Mouse (Mus musculus) ES-CJ7 (cell line): ENCODE measurements around the gene Abcc12.

Source experiments
- DNase-seq: peaks from one replicate; pipeline ENCODE4 v3.0.0; 2011; ENCODE audit warnings: low read depth, low spot score

Gene Abcc12

GRCm38 (mm10) chr8:86512886-86513285, 67.6 kb downstream of the Abcc12 start:
- DNase-seq, result peak; percentile 23

DNA sequence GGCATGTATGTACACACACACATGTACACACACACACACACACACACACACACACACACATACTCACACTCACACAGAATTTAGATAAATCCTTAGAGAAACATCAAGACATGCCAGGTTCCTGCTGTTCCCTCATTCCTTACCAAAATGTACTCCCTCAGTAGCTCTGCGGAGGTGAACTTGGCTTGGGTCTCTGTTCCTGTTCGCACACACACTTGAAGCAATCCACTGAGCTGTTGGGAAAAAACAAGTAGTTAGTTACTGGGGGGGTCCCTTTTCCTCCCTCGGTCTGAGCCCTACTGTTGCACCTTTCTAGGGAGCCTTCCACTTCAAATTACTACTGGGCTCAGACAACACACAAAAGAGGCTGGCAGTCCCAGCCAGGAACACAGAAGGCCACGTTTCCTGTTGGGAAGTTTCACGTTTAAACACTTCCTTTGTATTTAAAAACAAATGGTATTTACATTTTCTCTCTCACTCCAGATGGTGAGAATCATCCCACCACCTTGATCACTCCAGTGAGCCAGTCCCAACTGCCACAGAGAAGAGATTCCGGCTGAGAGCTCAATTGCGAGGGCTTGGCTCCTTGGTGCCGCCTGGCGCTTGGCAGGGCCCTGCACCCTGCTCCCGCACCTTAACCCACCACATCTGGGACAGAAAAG, 68.2 kb downstream of the Abcc12 start:
- no peak for DNase-seq

GRCm38 (mm10) chr8:86501341-86501740, 79.1 kb downstream of the Abcc12 start:
- no peak for DNase-seq

- DNase-seq, result no peak
These were observed 85.4 kb downstream of the Abcc12 start for GRCm38 (mm10) chr8:86495056-86495455.

- no peak for DNase-seq
These were observed 86.6 kb downstream of the Abcc12 start for GRCm38 (mm10) chr8:86493841-86494240.

- DNase-seq, result no peak
These were observed 95.1 kb downstream of the Abcc12 start for GRCm38 (mm10) chr8:86485411-86485810.

- no peak for DNase-seq
These were observed 96.2 kb downstream of the Abcc12 start for GRCm38 (mm10) chr8:86484244-86484643.

DNA sequence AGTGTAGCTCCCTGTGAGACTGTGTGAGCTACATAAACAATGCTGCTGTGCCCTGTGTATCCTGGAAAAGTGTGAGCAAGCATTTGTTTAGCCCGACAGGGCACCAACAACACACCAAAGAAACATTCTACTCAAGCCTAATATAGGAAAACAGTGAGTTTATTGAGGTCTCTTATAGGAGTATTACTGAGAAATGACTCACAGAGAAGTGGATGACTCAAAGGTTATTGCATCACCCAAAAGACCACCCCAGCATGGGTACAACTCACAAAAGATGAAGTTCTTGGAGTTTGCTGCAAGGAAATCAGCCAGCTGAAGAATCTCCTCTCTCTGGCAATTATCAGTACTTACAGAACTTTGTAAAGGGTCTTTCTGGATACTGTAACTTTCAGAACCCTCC, 98.4 kb downstream of the Abcc12 start:
- DNase-seq, result no peak

DNA sequence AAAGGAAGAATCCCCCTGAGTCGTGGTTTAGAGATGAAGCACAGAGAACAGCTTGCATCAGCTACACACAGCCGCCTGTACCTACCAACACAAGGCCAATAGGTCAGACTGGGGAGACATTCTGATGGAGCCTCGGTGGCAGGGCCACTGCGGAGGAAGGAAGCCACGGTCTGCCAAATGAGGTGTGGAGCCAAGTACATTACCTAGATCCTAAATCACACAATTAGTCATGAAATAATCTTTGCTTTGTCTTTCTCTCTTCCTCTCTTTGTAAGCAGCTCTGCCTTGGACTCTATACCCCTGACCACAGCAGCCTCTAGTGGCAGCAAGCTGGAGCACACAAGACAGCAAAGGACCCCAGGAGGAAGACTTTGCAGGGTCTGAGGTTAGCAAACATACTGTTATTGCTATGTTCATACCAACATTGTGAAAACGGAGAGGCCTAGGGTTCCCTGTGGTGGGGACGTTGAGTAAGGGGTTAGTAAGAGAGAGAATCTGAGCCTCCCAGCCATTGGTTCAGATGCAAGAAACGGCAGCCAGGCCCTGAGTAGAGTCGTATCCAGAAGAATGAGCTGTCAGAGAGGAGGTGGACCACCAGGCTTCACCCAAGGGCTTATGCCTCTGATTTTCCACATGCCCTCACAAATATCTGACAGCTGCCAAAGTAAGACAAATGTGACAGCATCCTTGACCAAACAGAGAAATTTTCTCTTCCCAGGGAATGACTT, 104.6 kb downstream of the Abcc12 start:
- peak; percentile 28 for DNase-seq

- no peak for DNase-seq
These were observed 106.0 kb downstream of the Abcc12 start for GRCm38 (mm10) chr8:86474461-86474860.

GRCm38 (mm10) chr8:86473121-86473520, 107.4 kb downstream of the Abcc12 start:
- no peak for DNase-seq

DNA sequence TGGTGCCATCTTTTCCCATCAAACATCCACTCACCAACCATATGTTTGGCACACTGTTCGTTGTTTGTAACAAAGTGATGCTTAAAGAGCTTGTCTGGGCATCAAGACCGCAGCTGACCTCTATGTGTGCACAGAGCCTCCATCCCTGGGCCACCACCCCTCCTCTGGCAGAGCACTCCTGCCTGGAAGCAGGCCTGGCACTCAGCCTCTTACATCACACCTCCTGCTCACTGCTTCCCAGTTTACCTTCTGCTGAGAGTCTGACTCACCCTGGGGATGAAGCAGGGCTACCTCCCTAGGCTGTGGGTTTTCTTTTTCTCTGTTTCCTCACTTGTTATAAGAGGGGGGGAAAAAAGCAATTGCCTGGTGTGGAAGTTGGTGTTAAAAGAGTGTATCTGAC, 109.8 kb downstream of the Abcc12 start:
- DNase-seq, result no peak

DNA sequence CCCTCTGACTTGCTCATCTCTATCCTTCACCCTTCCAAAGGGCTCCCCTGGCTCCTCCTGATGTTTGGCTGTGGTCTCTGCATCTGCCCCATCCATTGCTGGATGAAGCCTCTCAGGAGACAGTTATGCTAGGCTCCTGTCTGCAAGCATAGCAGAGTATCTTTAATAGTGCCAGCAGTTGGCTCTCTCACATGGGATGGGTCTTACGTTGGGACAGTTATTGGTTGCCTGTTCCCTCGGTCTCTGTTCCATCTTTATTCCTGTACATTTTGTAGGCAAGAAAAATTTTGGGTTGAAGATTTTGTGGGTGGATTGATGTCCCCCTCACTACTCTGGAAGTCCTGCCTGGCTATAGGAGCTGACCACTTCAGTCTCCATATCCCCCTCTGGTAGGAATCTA, 117.3 kb downstream of the Abcc12 start:
- DNase-seq, result no peak

DNA sequence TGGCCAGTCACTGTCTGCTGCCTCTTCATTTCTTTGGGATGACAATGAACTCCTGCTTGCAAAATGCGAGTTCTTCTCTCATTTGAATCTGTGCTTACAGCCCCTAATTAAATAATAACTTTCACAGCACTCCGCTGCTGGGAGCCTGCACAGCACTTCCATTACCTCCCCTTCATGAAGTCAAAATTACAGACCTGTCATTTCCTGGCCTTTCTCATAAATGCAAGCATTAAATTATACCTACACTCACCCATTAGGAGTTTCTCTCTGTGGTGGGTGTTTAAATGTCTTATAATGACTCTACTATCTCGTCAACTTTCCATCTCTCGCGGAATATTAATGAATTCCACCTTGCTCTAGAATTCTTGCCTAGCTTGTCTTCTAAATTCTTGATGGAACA, 120.1 kb downstream of the Abcc12 start:
- DNase-seq, result no peak

DNA sequence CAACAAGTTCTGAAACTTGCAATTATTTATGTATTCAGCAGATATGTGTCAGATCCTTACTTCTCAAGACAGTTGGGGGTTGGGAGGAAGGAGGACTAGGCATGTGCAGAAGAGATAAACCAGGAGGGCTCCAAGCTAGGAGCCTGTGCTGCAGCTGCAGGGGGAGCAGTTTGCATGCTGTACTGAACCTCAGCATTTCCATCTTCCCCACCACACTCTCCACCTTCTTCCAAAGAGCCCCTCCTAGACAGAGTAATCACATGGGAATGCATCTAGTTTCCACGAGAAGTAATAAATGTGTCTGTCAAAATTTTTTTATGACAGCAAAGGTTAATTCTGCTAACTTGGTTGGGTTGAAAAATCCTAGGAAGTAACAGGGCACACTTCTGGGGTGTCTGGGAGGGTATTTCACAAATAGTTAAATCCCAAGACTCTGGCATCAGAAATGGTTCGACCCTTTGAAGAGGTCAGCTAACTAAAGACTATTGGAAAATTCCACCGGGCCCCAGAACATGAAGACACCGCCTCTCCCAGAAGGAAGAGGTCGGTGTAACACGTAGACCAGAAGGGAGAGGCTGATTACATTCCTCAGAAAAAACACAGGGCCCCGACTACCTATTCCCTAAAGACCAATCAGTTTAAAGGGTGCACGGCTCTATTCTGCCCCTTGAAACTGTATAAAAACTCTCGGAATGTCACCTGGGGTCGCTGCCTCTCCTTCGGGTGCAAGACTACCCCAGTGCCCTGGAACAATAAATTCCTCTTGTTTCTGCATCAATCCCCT, 126.6 kb downstream of the Abcc12 start:
- DNase-seq, result no peak

GRCm38 (mm10) chr8:86449870-86450515, 130.5 kb downstream of the Abcc12 start:
- DNase-seq, result no peak

DNA sequence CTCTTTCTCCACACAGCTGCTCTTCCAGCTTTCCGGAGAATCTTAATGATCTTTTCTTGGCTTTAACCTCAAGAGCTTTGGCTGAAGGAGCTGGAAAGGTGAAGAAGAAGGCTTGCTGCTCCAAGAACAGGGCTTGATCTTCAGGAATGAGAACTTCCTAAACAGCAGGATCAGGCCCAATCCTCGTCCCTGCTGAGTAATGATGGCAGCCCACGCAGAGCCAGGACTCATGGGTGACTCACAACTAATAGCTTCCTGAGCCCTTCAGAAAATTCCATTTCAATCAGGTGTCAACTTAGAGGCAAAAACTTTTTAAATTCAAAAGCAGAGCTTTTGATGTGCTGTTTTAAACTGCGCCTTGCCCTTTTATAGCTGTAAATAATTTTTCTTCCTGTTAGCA, 135.0 kb downstream of the Abcc12 start:
- no peak for DNase-seq

DNA sequence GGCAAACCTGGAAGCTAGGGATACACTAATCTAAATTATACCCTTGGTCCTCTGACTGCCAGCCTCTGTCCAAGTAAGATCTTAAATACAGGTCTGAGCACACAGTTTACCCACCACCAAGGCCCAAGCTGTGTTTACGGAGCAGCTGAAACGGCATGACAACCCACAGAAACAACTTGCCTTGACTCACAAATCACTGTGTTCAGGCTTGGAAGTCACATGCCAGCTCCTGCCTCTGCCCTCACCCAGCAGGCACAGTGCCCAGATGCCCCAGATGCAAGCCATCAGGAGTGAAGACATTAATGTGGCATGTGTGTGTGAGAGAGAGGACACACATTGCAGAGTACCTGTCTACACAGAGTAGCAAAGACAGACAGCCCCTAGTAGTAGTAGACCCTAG, 136.7 kb downstream of the Abcc12 start:
- DNase-seq, result no peak

- DNase-seq, result no peak
These were observed 141.5 kb downstream of the Abcc12 start for GRCm38 (mm10) chr8:86438983-86439299.

DNA sequence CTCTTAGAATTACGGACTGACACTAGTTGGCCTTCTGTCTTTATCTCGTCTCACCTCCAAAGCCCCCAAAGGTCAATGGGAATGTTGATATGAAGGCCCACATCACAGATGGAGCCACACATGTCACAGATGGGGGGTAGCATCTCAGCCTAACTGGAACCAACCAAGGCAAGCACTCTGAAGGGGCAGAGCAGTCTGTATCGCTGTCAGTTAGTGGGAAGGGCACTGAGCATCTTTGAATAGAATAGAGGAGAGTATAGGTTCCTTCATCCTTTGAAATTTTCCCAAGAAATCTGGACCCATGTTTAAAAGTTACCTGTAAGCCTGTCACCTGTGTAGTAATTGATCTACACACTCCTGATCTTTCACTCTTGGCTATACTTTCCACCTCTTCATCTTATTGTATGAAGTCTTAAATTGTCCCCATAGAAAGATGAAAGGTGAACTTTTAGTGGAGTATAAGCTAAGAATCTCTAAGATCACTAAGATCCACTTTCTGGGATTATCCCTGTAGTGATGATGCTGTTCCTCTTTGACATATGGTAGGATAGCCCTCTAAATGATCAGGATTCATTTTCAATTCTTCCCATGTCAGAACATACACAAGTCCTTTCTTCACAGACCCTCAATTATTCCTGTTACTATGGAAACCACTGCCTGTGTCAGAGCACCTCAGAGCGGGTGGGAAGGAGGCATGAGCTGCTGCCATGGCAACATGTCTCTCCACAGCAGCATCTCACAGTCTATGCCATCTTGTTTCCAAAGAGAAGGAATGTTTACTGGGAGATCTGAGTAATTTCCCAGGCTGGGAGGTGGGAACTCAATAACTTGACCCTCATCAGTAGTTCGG, 142.1 kb downstream of the Abcc12 start:
- no peak for DNase-seq

GRCm38 (mm10) chr8:86437418-86437817, 143.1 kb downstream of the Abcc12 start:
- DNase-seq, result no peak
